Mouse (Mus musculus) olfactory bulb, adult 2 months (tissue): Measurements from ENCODE around the gene Vmn1r127.
"Not testable (repeated sequence)": the region's sequence is repeated elsewhere in the genome, so short reads cannot be mapped to it uniquely, and the experiment has no call there.

ENCODE experiments used
- CTCF ChIP-seq: fragments of 200-500 bp; IDR thresholded peaks from 2 replicates; pipeline ENCODE4 v1.5.1; 2012; ENCODE audit warnings: low read depth, mild to moderate bottlenecking, low read length, moderate library complexity; ENCODE audit not compliant: insufficient read depth
- POLR2A ChIP-seq: fragments of 200-500 bp; IDR thresholded peaks from 2 replicates; pipeline ENCODE4 v1.6.1; 2012; ENCODE audit warnings: mild to moderate bottlenecking, low read depth, low read length, moderate library complexity; ENCODE audit not compliant: insufficient read depth

- TF ChIP-seq POLR2A, CTCF: not testable (repeated sequence)
Observed at GRCm38 (mm10) chr7:21271879-21272278, 47.8 kb downstream of the Vmn1r127 start, which contains the start of gene Vmn1r125.
